Mouse (Mus musculus): Measurements from ENCODE around the gene Spsb4.

Spsb4 gene

GRCm38 (mm10) chr9:96893582-96893981 lies 125.1 kb downstream of the Spsb4 start:
- peak; percentile 31 for DNase-seq (ENCODE audit: low read depth)
